Mouse (Mus musculus): ENCODE data around the gene Tenm2.

Tenm2 gene

DNA sequence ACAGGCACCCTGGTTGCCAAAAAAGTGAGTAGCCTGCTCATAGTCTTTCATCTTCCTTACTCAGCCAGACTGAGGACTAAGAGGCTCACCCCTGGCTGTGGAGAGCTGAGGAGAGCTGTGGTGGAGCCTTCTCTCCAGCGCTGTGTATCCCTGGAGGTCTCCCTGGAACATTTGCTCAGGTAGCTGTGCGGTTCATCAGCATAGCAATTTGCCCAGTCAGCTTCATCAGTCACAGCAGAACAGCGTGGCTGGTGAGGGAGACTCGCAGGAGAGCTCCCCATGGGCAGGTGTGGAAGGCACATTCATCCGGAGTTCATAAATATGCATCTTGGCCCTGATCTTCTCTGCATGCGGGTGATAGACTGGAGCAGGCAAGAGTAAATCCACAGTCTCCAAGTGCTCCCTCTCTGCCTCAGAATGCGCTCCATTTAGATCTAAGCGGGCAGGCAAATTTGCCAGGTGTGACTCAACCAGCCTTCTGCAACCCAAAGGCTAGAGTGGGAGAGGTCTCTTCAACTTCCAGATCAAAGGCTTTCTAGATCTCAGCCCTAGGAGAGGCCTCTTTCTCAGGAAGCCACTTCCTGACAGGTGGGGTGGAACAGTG lies 751.2 kb downstream of the Tenm2 start:
- no peak for DNase-seq (ENCODE audit: low read depth)

DNA sequence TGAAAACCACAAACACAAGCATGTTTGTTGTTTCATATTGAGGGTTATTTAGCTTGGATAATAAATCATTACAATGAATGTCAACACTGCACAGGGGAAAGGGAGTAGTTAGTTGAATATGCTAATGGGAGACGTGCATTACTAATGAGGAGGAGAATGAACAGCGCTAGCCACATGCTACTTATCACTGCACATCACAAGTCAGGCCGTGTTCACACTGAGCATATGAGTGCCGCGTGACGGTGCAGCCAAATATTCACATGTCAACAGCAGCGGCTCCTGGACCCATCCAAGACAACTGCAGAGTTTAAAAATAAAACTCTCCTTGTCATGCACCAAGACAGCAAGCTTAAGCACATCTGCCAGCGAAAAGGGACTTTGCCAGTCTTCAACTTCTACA lies 753.6 kb downstream of the Tenm2 start:
- DNase-seq (ENCODE audit: low read depth) = no peak

DNA sequence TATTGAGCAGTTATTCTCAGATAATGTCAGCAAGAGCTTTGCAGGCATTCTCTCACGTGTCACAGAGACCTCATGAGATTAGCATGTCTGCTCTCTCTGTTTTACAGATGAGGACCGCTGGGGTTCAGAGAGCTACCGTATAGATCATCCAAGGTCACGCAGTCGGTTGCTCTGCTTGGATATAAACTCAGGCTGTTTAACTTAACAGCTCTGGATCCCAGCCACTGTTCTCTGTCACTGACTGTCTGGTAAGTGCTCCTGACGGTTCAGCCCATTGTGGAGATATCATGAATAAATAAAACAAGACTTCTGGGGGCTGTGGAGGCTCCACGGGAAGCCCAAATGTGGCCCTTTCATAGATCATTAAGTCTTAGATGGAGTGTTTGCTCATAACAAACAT lies 754.2 kb downstream of the Tenm2 start:
- DNase-seq (ENCODE audit: low read depth) = no peak

DNA sequence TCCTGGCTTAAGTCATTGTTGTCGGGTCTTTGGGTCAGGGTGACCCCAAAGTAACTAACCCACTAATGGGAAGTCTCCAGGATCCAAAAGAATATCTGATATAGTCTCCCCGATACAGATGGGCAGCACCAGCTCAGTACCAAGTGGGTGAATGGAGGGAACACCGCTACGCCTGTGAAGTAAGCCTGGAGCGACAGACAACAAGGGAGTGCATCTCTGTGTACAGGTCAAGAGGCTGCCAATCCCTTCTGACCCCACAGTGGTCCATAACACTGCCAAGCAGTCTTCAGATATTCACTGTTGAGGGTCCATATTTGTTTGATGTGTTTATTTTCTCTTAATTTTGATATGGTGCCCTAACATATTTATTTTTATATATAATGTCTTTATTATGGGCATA lies 754.7 kb downstream of the Tenm2 start:
- no peak for DNase-seq (ENCODE audit: low read depth)

DNA sequence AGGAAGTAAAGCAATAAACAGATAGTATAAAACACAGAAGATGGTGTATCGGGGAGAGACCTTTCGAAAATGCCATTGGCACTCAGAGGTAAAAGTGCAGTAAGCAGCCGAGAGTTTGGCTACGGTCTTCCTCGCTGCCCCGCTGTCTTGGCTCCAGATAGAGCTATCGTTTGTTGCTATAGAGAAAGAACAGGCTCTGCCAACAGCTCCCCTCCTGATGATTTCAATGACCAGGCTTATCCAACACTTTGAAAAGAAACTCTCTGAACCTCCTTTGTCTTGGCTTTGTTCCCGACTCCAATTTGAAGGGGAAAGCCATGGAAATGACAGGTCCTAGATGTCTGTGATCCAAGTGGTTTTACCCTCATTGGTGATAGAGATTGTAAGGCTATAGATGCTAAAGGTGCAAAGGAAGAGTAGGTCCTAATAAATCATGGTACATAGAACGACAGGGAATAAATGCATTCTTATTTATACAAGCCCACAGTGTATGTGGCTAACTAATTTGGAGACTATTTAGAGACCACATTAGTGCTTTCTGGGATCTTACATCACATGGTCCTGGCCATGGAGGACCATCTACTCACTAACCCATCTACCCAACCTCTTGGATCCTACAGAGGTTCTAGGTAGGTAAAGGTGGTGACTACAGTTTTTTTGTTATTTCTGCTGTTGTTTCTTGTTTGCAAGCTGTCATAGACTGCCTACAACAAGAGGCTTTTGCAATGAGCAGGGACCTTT lies 765.8 kb downstream of the Tenm2 start:
- DNase-seq (ENCODE audit: low read depth) = no peak

DNA sequence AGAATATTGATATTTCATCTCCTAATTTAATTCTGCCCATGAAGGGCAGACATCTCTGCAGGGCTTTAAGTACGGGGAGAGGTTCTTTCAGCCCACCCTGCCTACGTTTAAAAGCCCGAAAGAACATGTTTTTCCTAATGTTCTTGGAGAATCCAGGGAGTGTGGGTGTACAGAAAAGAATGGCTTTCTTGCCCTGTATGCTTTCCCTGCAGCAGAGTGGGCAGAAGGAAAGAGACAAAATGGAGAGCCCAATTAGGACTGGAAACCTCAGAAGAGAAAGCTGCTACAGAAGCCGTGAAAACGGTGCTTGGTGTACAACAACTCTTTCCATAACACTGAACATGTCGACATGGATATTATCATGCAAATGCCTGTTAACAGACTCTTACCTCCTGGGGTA lies 777.3 kb downstream of the Tenm2 start:
- DNase-seq (ENCODE audit: low read depth) = no peak

DNA sequence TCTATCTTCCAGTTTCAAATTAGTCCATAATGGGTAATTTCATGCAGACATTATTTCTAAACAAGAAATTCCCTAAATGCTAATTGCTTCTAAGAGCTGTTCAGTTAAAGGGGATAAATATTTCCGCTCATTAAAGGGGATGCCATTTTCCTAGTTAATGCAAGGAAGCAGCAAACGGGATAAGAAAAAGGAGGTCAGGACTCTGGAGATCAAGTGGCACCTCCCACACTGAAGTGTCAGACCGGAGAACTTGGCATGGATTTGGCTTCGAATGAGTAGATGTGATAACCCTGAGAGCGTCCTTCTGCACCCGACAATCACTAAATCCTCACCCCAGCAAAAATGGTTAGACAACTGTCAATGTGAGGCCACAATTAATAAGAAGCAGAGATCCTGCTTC lies 781.7 kb downstream of the Tenm2 start:
- no peak for DNase-seq (ENCODE audit: low read depth)

DNA sequence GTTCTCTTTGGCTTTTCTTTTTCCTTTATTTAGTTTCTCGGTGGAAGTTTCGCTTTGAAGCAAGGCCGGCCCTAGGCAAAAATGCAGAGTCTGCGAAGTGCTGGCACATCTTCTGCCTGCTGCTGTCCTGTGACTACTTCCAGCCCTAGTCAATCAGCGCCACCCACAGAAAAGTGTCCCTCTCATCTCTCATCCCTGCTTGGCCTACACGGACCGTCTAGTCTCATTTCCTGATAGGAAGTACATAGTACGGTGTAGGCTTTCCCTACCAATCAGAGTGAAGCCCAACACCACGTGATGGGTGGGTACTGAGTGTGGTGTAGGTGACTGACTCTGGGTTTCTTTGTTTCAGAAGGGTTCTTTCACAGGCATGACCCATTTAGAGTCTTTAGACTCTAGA lies 783.3 kb downstream of the Tenm2 start:
- DNase-seq (ENCODE audit: low read depth) = no peak

DNA sequence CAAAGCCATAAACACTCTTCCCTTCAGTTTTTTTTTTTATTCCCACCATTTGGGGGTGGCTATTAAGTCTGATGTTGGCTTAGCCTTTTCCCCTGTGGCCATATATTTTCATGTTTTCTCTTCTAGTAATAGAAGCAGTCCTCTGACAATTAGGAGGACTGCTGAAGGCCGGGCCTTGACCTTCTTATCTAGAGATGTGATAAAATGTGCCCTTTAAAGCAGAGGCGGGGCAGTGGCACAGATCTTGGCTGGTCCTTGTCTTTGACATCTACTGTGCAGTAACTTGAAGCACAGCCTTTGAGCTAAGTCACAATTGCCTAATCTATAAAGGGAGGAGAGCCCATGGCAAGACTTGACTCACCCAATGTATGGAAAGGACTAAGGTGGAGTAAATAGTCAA lies 789.4 kb downstream of the Tenm2 start:
- DNase-seq (ENCODE audit: low read depth) = no peak

DNA sequence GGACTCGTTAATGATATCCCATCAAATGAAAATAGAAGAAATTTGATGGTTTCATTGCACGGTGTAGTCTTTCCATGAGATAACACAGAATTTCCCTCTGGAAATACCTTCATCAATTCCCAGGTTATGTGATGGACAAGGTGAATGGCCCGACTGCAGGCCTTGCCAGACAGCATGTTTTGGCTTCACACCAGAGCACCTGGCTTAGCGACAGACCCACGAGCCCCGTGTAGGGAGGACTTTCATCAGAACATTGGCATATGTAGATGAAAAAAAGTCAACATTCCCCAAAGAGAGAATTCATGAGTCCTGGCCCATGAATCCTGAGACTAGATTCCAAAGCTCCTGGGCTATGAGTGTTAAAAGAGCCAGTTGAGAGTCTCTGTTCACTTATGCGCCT lies 791.9 kb downstream of the Tenm2 start:
- DNase-seq (ENCODE audit: low read depth) = no peak

DNA sequence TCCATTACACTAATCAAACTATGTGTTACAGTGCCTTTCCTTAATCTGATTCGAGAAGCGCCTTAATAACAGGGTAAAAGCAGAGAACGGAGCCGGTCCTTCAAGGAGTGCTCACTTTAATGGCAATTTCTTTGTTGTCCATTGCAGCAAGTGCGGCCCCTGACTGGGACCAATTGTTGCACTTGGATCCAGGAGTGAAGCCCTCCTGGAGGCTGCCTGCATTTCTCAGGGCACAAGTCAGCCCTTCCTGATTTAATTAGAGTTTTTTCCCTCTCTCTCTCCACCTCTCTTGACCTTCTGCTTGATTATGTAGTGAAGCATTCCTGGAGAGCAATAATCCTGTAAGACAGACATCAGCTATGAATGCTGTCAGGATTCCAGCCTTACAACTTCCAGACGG lies 794.0 kb downstream of the Tenm2 start:
- DNase-seq (ENCODE audit: low read depth) = no peak

DNA sequence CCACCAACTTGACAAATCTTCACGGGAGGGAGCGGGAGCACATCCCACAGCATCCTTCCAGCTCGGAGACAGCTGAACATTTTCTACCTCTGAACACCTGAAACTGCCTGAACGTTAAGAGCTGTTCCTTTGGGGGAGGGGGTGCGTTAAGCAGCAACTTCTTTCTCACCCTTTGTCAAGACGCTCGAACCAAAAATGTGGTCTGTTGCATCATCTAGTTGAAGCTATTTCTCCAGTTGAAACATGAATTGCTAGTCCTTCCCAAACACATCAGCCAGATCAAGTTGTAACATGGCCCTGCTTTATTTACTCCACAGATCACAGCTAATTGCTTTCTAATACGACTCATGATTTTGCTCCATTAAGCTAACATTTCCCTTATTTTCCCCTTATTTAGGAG lies 799.5 kb downstream of the Tenm2 start:
- DNase-seq (ENCODE audit: low read depth) = no peak

DNA sequence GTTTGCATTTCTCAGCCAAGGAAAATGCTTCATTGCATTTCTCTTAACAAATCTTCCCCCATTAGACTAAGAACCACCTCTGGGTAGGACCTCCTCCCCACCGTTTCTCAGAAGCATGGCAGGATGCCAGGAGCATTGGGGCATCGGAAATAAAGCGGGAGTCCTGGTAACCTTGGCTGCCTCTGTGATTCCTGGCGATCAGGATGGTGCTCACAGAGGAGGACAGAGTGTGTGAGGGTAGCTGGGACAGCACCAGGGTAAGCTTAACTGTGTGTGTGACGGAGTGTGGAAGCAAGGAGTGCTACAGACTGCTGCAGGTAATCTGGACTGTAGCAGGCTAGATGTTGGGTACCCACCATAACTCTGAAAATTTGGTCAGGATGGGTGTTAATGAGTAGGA lies 806.8 kb downstream of the Tenm2 start:
- DNase-seq (ENCODE audit: low read depth) = no peak

DNA sequence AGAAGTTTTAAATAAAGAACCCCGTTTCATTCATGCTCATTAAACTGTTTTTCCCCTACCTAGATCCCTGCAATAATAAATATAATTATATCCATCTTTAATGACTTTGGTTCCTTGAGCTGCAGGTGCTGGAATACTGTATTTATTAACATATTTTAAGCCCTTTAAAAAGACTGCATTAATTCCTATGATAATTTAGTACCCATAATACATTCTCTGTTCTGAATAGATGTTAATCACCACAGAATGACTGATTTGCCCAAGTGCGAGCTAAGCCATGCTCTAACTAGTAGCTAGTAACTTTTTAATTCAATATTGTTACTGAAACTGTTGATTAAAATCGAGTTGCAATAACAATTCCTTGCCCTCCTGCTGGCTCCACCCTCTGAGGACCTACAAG lies 810.8 kb downstream of the Tenm2 start:
- no peak for DNase-seq (ENCODE audit: low read depth)

DNA sequence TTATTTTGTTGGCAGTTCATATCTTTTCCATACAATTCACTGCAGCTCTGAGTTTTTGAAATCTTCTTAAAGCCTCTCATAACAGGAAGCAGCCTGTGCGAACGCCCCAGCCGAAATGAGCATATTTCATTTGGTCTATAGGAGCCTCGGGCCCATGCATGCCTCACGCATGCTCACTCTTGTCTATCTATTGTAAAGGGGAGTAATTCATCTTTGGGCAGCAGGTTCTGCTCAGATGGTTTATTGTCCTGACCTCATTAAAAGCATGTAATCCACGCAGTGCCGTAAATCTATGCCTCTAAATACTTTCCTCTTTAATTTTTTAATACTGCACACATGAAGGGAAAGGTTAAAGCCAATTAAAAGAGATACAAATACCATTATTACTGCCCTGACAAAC lies 815.7 kb downstream of the Tenm2 start:
- DNase-seq (ENCODE audit: low read depth) = no peak

DNA sequence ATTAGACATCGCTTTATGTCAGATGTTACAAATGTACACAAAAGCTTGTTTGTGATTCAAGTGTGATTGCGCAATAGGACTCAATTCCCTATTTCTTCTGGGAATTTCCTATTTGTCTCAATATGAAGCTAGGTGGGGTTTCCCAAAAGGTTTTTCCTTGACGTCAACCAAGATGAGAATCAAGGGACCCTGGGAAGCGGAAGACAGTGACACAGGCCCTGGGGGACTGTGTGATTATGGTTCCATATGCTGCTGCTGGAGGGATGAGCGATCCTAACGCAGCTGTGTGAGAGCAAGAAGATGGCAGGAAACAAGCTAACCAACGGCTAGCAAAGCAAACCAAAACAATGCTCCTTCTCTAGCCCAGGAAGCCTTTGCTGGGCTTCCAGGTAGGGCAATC lies 820.5 kb downstream of the Tenm2 start:
- DNase-seq (ENCODE audit: low read depth) = no peak

DNA sequence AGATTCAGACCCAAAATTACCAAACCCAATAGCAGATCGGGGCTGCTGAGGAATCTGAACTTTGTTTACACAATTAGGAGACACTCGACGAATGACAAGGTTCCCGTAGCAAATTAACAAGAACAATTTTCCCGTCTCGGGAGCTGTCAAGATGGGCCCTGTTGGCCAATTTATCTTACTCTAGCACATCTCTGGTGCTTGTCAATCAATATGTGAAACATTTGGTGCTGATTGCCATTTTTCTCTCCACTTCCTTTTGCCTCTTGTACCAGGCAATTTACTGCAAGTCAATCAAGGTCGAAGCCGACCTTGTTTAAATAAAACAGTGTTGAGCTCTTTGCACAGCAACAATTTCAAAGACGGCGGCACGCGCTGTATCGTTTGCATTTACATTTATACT lies 824.9 kb downstream of the Tenm2 start:
- DNase-seq (ENCODE audit: low read depth) = no peak

DNA sequence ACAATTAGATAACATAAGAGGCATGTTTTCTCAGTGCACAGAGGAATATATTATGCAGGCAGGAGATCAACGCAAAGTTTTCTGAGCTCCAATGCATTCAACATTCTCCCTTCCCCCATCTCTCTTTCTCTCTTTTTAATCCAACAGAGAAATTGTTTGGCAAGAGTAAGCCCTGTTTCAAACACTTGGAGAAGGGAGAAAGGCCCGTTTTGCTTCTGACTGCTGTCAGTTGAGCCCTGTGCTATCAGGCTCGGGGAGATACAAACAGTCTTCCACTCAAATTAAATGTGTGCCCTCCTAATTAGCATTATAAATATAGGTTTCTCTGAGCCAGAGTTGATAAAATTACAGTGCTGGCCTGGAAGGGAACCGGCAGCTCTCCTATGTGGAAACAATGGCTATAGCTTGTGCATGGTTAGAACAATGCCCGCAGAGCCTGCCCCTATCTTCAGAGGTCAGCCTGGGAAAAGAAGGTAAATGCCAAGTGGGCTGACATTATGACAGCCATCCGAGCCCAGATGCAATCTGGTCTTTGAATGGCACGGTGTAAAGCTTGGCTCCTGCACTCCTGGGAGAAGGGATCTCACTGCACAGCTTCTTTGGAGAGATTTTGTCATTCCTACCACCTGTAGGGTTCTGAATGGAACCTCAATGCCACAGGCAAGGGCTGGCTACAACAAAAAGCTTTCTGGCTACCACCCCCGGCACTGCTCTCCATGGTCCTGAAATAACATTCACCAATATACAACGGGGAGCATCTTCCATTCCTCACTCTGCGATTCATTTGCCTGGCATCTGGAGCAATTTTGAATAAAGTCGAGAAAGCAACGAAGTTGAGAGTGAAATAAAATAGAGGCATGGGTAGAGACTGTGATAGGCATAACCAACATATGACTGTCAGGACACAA lies 839.7 kb downstream of the Tenm2 start:
- DNase-seq (ENCODE audit: low read depth) = no peak

DNA sequence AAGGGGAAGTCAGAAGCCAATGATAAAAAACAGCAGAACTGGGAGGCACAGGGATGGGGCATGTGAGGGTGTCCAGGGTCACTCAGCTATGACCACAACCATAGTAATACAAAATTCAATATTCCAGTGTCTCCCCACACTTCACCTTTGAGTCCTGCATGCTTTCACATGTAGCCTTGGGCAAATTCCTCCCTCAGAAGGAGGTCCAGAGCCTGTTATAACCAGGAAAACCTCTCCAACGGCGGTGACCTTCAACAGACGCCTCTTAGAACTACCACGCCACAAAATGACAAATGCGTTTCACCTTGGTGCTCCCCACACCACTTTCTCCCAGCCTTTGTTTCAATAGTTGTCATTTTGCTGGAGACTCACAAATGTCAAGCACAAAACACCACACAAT lies 851.1 kb downstream of the Tenm2 start:
- no peak for DNase-seq (ENCODE audit: low read depth)

DNA sequence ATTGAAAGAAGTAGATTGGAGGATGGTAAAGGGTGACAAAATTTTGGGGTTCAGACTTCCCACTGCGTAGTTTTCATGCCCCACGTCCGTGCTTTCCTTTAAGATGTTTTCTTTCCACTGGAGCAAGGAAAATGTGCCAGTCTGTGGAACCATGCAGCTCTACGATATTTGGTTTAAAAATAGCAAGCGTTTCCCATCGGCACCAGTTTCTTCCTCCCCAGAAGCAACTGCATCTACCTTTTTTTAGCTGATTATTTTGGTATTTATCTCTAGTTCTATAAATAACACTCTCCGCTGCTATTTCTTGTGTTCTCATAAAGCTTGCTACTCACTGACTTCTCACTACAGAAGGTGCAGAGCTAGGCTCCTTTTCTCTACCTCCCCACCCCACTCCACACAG lies 864.0 kb downstream of the Tenm2 start:
- DNase-seq (ENCODE audit: low read depth) = no peak

DNA sequence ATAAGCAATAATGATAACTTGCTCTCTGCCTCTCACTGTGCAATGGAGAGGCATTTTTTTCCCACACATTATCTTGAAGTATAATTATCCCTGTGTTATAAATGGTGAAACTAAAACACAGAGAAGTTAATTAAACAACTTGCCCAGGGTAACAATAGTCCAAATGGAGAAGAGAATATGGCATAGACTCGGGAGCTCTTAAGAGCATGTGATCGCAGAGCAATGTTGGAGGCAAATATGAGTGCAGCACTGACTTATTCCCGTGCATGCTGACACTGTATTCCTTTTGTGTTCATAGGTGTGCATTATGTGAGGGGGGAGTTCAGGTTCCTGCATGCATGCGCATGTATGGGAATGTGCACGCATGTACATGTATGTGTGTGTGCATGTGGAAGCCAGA lies 870.7 kb downstream of the Tenm2 start:
- no peak for DNase-seq (ENCODE audit: low read depth)

DNA sequence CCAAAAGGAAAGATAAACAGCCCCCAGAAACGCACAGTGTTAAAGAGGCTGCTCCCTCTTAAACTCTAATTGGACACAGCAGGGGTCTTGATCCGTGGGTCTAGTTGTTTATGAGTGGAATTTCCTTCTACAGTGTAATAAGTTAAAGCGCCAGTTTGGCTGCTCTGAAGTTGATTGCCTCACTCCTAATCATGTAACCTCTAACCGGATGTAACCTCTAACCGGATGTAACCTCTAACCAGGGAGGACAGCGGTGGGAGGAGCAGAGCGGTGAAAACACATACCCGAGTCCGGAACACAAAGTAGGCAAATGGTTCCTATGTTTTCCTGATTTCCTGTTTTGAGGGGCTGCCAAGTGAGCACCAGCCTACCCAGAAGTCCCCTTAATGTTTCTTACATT lies 871.3 kb downstream of the Tenm2 start:
- no peak for DNase-seq (ENCODE audit: low read depth)

DNA sequence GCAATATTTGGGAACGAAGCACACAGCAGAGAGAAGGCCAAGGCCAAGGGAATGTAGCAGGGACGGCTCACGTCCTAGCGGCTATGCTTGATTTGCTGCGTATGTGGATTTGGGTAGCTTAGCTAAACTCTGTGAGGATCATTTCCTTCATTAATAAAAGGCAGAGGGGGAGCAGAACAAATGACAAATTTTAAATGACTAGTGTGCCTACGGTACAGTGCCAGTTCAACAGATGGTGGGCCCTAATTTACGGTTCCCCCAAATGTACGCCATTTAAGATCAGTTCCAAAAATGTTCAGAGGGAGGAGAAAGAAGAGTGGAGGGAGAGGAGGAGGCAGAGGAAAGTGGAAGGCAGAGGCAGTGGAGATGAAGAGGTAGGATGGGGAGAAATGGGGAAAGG lies 873.2 kb downstream of the Tenm2 start:
- no peak for DNase-seq (ENCODE audit: low read depth)

Measured in naive thymus-derived CD4-positive, alpha-beta T cell, adult 2 months (primary cell).